Mouse (Mus musculus) forebrain, embryonic 10.5 days (tissue): ENCODE measurements at regions not wholly inside any gene's neighbourhood (a gene's known extent, or its start where the extent isn't known, plus 50 kb on each side); places are given as distances from the start of the nearest gene placed in this dataset.

Source experiments
- DNase-seq: peaks from one replicate; pipeline ENCODE4 v3.0.0-alpha.2; 2017; ENCODE audit warnings: low spot score; ENCODE audit errors: extremely low spot score
- H3K27ac ChIP-seq: fragments of 300-500 bp; sonication (generic); 2 replicates; pipeline ENCODE4 v1.5.1; 2016; ENCODE audit warnings: mild to moderate bottlenecking
- H3K27me3 ChIP-seq: fragments of 300-500 bp; sonication (generic); 2 replicates; pipeline ENCODE4 v1.6.1; 2016; ENCODE audit warnings: mild to moderate bottlenecking; ENCODE audit not compliant: poor library complexity, severe bottlenecking
- H3K36me3 ChIP-seq: fragments of 300-500 bp; sonication (generic); replicated peaks from 2 replicates; pipeline ENCODE4 v1.6.1; 2016; ENCODE audit warnings: mild to moderate bottlenecking, moderate library complexity
- H3K4me1 ChIP-seq: fragments of 300-500 bp; sonication (generic); 2 replicates; pipeline ENCODE4 v1.6.1; 2016
- H3K4me3 ChIP-seq: fragments of 300-500 bp; sonication (generic); 2 replicates; pipeline ENCODE4 v1.5.1; 2016; ENCODE audit warnings: mild to moderate bottlenecking, moderate library complexity
- H3K9me3 ChIP-seq: fragments of 300-500 bp; sonication (generic); 2 replicates; pipeline ENCODE4 v1.6.1; 2016; ENCODE audit warnings: mild to moderate bottlenecking, moderate library complexity
- WGBS: fragments of 180-500 bp; shearing (Covaris S2); methylation state at CpG from one replicate; pipeline ENCODE4 v1.1.7; 2016; 5-methylcytosine and 5-hydroxymethylcytosine counted together

GRCm38 (mm10) chr10:117896911-117897643 lies 51.2 kb upstream of the Rap1b start:
- no peak for DNase-seq
- H3K9me3 ChIP-seq, result no peaks in the 10 kb centered on the region
- H3K36me3 ChIP-seq, result no peaks in the 10 kb centered on the region
- H3K27ac ChIP-seq, result no peak overlapping the region
- peaks cover 13% of the 10 kb centered on the region for H3K4me1 ChIP-seq
- no peaks in the 10 kb centered on the region for H3K27me3 ChIP-seq
- 78% methylated on average over 12 of the region's 12 CpGs for WGBS
- H3K4me3 ChIP-seq, result no peak overlapping the region

DNA sequence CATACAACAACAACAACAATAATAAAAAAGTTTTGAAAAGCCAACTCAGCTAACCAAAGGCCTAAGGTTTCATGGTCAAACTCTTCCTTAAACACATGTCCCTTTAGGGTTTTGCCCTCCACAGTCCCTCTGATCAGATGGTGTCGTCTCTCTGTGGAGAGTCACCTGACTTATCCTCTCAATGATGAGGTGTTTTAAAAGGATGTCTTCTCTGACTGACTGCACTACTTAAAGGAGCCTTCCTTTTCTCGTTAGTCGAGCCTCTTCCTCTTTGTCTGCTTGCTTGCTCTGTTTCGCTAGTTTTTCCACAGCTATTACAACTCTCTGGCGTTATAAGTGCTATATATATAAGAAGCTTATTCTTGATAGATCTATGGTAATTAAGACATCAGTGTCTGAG lies 51.9 kb upstream of the Rap1b start:
- WGBS, result 81% methylated on average over 5 of the region's 5 CpGs
- H3K27ac ChIP-seq, result no peak overlapping the region
- H3K4me1 ChIP-seq, result peaks cover 13% of the 10 kb centered on the region
- no peaks in the 10 kb centered on the region for H3K36me3 ChIP-seq
- H3K9me3 ChIP-seq, result no peaks in the 10 kb centered on the region
- no peak for DNase-seq
- H3K27me3 ChIP-seq, result no peaks in the 10 kb centered on the region
- H3K4me3 ChIP-seq, result no peak overlapping the region

GRCm38 (mm10) chr10:117898391-117898790 lies 52.6 kb upstream of the Rap1b start:
- Histone ChIP-seq H3K4me1 (peaks cover 13% of the 10 kb centered on the region), H3K36me3 (no peaks in the 10 kb centered on the region), H3K9me3 (no peaks in the 10 kb centered on the region), H3K4me3 (no peak overlapping the region), H3K27me3 (no peaks in the 10 kb centered on the region), H3K27ac (no peak overlapping the region)
- 87% methylated on average over 3 of the region's 3 CpGs for WGBS
- DNase-seq, result no peak

DNA sequence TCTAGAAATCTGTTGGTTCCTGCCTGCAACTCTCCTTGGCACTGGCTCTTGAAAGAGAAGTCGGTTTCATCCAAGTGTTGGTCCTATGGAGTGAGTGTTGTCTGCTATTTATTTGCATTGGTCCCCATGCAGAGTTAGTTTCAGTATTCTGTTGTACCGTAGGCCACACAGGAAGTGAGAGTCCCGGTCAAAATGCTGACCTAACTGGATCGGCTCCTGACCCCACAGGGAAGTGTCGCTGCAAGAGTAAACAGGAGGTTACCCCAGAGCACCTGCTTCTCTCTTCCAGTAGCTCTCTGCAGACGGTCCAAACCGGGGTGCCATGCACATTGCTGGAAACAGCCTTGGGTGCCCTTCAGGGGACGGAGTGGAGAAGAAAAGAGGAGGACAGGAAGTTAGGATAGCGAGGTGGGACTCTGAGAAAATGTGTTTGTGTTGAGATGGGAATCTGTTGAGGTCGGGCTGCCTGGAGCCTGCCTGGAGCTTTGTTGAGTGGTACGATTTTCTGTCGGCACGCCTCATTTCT lies 53.6 kb upstream of the Rap1b start:
- no peaks in the 10 kb centered on the region for H3K36me3 ChIP-seq
- DNase-seq, result no peak
- WGBS, result 68% methylated on average over 13 of the region's 13 CpGs
- H3K27ac ChIP-seq, result no peak overlapping the region
- H3K4me1 ChIP-seq, result peaks cover 13% of the 10 kb centered on the region
- H3K9me3 ChIP-seq, result no peaks in the 10 kb centered on the region
- H3K27me3 ChIP-seq, result no peaks in the 10 kb centered on the region
- no peak overlapping the region for H3K4me3 ChIP-seq

GRCm38 (mm10) chr10:117905666-117906266 lies 59.9 kb upstream of the Rap1b start:
- DNase-seq, result peak; percentile 37
- no peaks in the 10 kb centered on the region for H3K36me3 ChIP-seq
- peak overlapping the region; percentile 51 for H3K4me3 ChIP-seq
- peak overlapping the region; percentile 83 for H3K27ac ChIP-seq
- H3K9me3 ChIP-seq, result no peaks in the 10 kb centered on the region
- peaks cover 21% of the 10 kb centered on the region for H3K4me1 ChIP-seq
- no peaks in the 10 kb centered on the region for H3K27me3 ChIP-seq
- WGBS, result 21% methylated on average over 27 of the region's 27 CpGs

DNA sequence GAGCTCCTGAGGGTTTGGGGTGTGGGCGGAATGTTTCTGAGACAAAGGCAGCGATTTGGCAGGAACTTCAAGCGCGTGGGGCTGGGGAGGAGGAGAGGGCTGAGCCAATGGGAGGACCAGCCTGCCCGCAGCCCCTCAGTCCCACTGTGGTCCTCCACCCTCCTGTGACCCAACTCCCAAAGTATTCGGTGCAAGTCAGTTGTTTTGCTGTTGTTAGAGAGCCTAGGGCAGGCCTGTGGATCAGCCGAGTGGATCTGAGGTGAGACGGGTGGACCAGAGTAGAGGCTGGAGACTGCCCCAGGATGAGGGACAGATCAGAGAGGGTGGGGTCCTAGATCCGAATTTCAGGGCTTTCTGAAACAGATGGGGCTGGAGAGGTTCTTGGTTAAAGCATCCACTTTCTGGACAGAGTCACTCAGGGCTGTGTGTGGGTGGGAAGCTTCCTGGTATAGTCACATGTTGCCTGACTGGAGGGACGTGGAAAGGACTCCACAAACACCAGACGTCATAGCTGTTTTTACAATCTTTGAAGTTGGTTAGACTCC lies 60.5 kb upstream of the Rap1b start:
- Histone ChIP-seq H3K9me3 (no peaks in the 10 kb centered on the region), H3K27me3 (no peaks in the 10 kb centered on the region), H3K4me3 (peak overlapping the region; percentile 51), H3K27ac (peak overlapping the region; percentile 83), H3K4me1 (peaks cover 21% of the 10 kb centered on the region), H3K36me3 (no peaks in the 10 kb centered on the region)
- 41% methylated on average over 11 of the region's 11 CpGs for WGBS
- DNase-seq, result peak; percentile 56

GRCm38 (mm10) chr10:117908079-117908675 lies 62.3 kb upstream of the Rap1b start:
- H3K27me3 ChIP-seq, result no peaks in the 10 kb centered on the region
- H3K4me3 ChIP-seq, result no peak overlapping the region
- no peaks in the 10 kb centered on the region for H3K36me3 ChIP-seq
- peaks cover 21% of the 10 kb centered on the region for H3K4me1 ChIP-seq
- no peak for DNase-seq
- 78% methylated on average over 16 of the region's 16 CpGs for WGBS
- H3K27ac ChIP-seq, result no peak overlapping the region
- no peaks in the 10 kb centered on the region for H3K9me3 ChIP-seq

DNA sequence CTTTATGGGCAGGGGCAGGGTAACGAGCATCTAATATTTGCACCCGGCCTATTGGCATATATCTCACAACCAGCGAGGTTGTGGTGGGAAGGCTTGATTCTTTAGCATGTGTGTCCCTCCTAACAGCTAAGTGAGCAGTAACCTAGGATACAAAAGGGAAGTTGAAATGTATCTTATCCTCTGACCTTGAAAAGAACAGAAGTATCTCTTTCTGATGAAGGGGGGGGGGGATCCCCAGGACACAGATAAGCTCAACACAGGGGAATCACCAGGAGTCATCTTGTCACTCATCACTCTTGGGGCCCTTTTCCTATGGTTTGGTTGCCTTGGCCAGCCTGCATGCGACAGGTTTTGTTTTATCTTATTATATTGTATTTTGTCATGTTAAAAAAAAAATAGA lies 63.3 kb upstream of the Rap1b start:
- H3K36me3 ChIP-seq, result no peaks in the 10 kb centered on the region
- no peak for DNase-seq
- H3K4me1 ChIP-seq, result peaks cover 21% of the 10 kb centered on the region
- WGBS, result 89% methylated on average over 4 of the region's 4 CpGs
- H3K9me3 ChIP-seq, result no peaks in the 10 kb centered on the region
- H3K27ac ChIP-seq, result no peak overlapping the region
- no peaks in the 10 kb centered on the region for H3K27me3 ChIP-seq
- H3K4me3 ChIP-seq, result no peak overlapping the region

DNA sequence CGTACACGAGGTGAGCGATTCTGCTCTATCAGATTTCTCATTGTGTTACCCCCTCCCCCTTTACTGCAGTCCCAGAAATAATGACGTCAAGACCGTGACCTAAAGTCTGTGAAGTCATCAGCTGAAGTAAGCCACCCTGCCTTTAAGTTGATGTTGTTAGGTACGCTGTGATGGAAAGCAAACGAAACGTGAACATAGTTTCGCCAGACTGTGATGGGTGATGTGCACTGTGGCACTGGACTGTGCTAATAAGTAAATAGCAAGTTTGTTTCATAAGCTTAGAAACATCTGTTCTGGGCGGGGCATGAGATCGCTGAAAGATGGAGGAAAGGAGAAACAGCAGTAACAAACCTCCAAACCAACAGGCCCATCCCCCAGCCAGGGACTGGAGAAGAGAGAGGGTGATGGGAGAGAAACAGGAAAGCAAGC lies 64.0 kb upstream of the Rap1b start:
- DNase-seq, result no peak
- H3K9me3 ChIP-seq, result no peaks in the 10 kb centered on the region
- no peak overlapping the region for H3K27ac ChIP-seq
- peaks cover 21% of the 10 kb centered on the region for H3K4me1 ChIP-seq
- H3K36me3 ChIP-seq, result no peaks in the 10 kb centered on the region
- no peaks in the 10 kb centered on the region for H3K27me3 ChIP-seq
- WGBS, result 77% methylated on average over 11 of the region's 11 CpGs
- H3K4me3 ChIP-seq, result no peak overlapping the region

DNA sequence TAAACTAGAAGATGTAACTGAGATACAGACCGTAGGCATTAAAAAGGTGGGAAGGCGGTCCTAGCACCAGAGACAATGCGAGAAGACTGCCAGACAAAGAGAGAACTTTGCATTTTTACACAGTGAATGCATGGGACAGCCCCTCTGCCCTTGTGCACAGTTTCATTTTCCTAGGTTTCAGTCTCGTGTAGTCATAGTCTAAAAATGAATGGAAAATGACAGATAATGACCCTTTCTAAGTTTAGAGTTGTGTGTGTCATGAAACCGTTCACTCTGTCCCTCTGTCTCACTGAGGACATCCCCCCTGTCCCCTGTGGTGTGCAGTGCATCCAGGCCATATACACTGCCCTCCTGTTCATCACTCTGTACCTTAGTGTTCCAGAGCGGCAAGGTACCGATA lies 64.6 kb upstream of the Rap1b start:
- H3K9me3 ChIP-seq, result no peaks in the 10 kb centered on the region
- H3K36me3 ChIP-seq, result no peaks in the 10 kb centered on the region
- DNase-seq, result no peak
- no peak overlapping the region for H3K27ac ChIP-seq
- peaks cover 19% of the 10 kb centered on the region for H3K4me1 ChIP-seq
- 90% methylated on average over 7 of the region's 7 CpGs for WGBS
- no peaks in the 10 kb centered on the region for H3K27me3 ChIP-seq
- no peak overlapping the region for H3K4me3 ChIP-seq

DNA sequence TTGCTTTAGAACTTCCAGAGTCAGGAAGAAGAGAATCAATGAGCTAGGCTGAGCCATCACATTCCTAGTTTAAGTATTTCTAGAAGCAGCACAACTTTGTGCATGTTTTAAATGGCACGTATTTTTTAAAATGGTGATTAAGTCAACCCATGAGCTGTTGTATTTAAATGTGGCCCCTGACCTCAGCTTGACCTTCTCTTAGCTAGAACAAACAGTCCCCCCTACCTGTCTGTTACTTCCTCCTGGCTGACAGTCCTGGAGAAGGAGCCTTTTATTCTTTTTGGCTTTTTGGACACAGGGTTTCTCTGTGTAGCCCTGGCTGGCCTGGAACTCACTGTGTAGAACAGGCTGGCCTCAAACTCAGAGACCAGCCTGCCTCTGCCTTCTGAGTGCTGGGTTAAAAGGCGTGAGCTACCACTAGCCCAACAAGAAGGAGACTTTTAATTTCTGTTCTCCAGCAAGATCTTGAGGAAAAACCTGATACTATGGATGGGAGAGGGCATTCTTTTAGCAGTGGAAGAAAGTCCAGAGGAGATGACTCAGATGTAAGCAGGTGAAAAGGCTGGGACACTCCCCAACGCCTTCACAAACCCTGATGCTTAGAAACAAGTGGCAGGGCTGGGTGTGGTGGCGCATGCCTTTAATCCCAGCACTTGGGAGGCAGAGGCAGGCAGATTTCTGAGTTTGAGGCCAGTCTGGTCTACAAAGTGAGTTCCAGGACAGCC lies 69.3 kb upstream of the Rap1b start:
- Histone ChIP-seq H3K27ac (no peak overlapping the region), H3K36me3 (no peaks in the 10 kb centered on the region), H3K9me3 (no peaks in the 10 kb centered on the region), H3K27me3 (no peaks in the 10 kb centered on the region), H3K4me3 (no peak overlapping the region), H3K4me1 (peaks cover under 1% of the 10 kb centered on the region; the same call in 1 of the 2 replicates)
- 91% methylated on average over 4 of the region's 4 CpGs for WGBS
- no peak for DNase-seq

GRCm38 (mm10) chr10:117916280-117916679 lies 70.4 kb upstream of the Rap1b start:
- no peak overlapping the region for H3K4me3 ChIP-seq
- H3K27me3 ChIP-seq, result no peaks in the 10 kb centered on the region
- DNase-seq, result no peak
- no peaks in the 10 kb centered on the region for H3K36me3 ChIP-seq
- 79% methylated on average over 7 of the region's 7 CpGs for WGBS
- H3K9me3 ChIP-seq, result no peaks in the 10 kb centered on the region
- H3K4me1 ChIP-seq, result no peaks in the 10 kb centered on the region
- H3K27ac ChIP-seq, result no peak overlapping the region
